Mouse (Mus musculus) G1E (cell line): ENCODE measurements around the gene Umps.
A peak's percentile ranks its signal among the peaks of the same experiment; 100 is the strongest.

Source experiments
- CTCF ChIP-seq: IDR thresholded peaks from 2 replicates; pipeline ENCODE4 v1.5.1; 2012; ENCODE audit warnings: low read depth, low read length, inconsistent platforms, mixed read lengths
- POLR2AphosphoS5 ChIP-seq: IDR thresholded peaks from 2 replicates; pipeline ENCODE4 v1.6.1; 2012; ENCODE audit warnings: low read depth, low read length, inconsistent platforms; ENCODE audit not compliant: insufficient replicate concordance
- TAL1 ChIP-seq: conservative IDR thresholded peaks from 2 replicates; pipeline ENCODE4 v1.6.1; 2012; ENCODE audit warnings: low read depth, low read length, inconsistent platforms, mixed read lengths

DNA sequence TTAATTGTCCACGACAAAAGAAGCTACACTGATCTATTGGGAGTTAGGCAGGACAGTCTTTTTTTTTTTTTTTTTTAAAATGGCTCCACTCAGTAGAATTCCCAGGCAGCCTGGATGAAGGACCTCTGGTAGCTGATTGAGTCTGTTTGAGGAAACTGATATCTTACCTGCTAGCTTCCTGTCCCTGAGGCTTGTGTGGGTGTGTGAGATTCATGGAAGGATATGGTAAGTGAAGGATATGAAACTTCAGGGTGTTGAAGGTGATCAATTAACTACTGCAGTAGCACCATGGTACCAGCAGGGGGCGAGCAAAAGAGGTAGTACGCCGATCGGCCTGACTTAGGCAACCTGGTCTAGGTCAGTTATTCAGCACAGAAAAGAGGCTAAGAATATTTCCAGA is 29.2 kb upstream of the Umps start:
- no peak for TF ChIP-seq TAL1
- TF ChIP-seq CTCF: peak; percentile 86
- no peak for TF ChIP-seq POLR2AphosphoS5
